Mouse (Mus musculus) cerebellum, adult 2 months (tissue): Measurements from ENCODE around the gene Edaradd.

Experiments
- CTCF ChIP-seq: fragments of 200-500 bp; IDR thresholded peaks from 2 replicates; pipeline ENCODE4 v1.5.1; 2011; ENCODE audit warnings: low read depth, mild to moderate bottlenecking, control low read depth, low read length, moderate library complexity, borderline replicate concordance; ENCODE audit not compliant: insufficient read depth
- POLR2A ChIP-seq: fragments of 200-500 bp; IDR thresholded peaks from 2 replicates; pipeline ENCODE4 v1.6.1; 2011; ENCODE audit warnings: low read length, control low read depth, borderline replicate concordance; ENCODE audit not compliant: insufficient read depth

DNA sequence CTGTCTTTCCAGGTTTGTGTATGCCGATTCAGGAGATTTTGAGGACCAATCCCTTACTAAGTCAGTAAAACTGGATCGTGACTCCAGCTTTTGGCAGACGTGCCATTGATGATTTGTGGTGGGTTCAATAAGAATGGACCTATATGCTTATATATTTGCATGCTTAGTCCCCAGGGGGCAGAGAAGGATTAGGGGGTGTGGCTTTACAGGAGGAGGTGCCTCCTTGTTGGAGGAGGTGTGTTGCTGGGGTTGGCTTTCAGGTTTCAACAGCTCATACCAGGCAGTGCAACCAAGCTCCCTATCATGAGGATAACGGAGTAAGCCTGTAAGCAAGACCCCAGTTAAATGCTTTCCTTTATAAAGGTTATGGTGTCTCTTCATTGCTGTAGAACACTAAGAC, 34.0 kb upstream of the Edaradd start:
- TF ChIP-seq CTCF (no peak), POLR2A (no peak)
